Mouse (Mus musculus): Measurements from ENCODE around the gene Ebf1.

DNA sequence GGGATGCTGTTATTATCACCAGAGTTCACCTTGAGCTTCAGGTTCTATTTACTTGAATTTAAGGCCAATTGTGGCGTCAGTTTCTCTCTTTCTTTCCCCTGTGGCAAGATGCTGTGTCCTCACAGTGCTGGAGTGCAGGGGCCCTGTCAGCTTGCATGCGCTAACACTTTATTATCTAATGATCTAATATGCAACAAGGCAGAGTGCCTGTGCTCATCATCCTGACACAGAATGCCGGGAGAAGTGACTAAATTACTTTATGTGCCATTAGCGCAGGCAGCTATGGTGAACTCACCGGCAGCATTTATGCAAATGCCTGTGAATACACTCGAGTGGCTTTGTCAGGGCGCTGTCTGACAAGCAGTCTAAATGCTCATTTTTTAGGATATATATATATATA lies 270.6 kb downstream of the Ebf1 start:
- TF ChIP-seq POLR2A (IDR thresholded peaks at IDR 0.05; ENCODE audit: insufficient read depth, low read depth, low read length) (no peak), CTCF (IDR thresholded peaks at IDR 0.05; ENCODE audit: insufficient read depth, low read depth, low read length) (no peak)

Measured in olfactory bulb, adult 2 months (tissue).